Comparison of ENCODE assay signal across 17 mouse cellular contexts in the genomic region with DNA sequence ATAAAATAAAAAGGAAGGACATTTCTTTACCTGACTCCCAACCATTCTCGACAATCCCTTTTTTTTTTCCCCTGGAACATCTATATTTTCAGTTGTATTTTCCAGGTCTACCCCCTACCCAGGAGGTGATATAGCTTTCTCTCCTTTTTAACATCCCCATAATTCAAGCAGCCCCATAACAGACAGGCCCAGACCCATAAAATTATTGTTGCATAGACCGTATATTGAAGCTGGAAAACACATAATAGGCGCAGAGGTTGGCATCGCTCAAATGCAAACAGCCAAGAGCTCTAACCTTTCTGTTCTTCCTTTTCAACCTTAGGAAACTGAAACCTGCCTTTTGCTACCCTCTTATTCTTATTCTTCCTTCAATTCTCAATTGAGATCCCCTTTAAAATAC.
A peak's percentile ranks its signal among the peaks of the same experiment; 100 is the strongest.
DNase-seq lines count a peak whose midpoint lies in the region; ATAC-seq and TF ChIP-seq lines count a peak whose summit lies in the region.
"Had no signal": no experiment of that assay in that cellular context is flagged by ENCODE, and none has a peak within 500 bp of the region (broad histone marks: within the 10 kb centered on the region; RNA-seq: fewer than 3 reads in every experiment).

No protein-coding gene starts in this region.

- H3K4me1 ChIP-seq in hindbrain, embryonic 11.5 days (replicated peaks; ENCODE audit: control insufficient read depth, insufficient read depth, low read length) = no peaks in the 10 kb centered on the region
- peaks cover 31% of the 10 kb centered on the region for H3K4me1 ChIP-seq in midbrain, embryonic 12.5 days
- peaks cover 33% of the 10 kb centered on the region for H3K4me1 ChIP-seq in neural tube, embryonic 15.5 days
- H3K4me1 ChIP-seq in intestine, postnatal 0 days (replicated peaks; ENCODE audit: control insufficient read depth, insufficient read depth, low read length) = no peaks in the 10 kb centered on the region
- H3K4me1 ChIP-seq: heart, embryonic 12.5 days; liver, embryonic 15.5 days had no signal

- peak overlapping the region; percentile 63 for H3K27ac ChIP-seq in left cerebral cortex, adult 2 months
- H3K27ac ChIP-seq in hindbrain, embryonic 11.5 days (ENCODE audit: low read depth, low read length) = peak overlapping the region; percentile 84
- H3K27ac ChIP-seq in midbrain, embryonic 12.5 days (replicated peaks) = peak overlapping the region; percentile 87
- peak overlapping the region; percentile 88 for H3K27ac ChIP-seq in neural tube, embryonic 15.5 days (replicated peaks)
- no peak overlapping the region for H3K27ac ChIP-seq in intestine, postnatal 0 days (ENCODE audit: low read depth, low read length)
- H3K27ac ChIP-seq: limb, embryonic 12.5 days; liver, embryonic 15.5 days had no signal

- no peak overlapping the region for H3K4me2 ChIP-seq in hindbrain, embryonic 11.5 days (replicated peaks; ENCODE audit: low read depth, low read length)
- H3K4me2 ChIP-seq in midbrain, embryonic 12.5 days (replicated peaks) = peak overlapping the region; percentile 56
- peak overlapping the region; percentile 55 for H3K4me2 ChIP-seq in neural tube, embryonic 15.5 days
- H3K4me2 ChIP-seq in intestine, postnatal 0 days (replicated peaks; ENCODE audit: low read depth) = no peak overlapping the region
- H3K4me2 ChIP-seq: heart, embryonic 12.5 days; limb, embryonic 12.5 days; liver, embryonic 15.5 days had no signal

- intact Hi-C loops in left cerebral cortex, adult 2 months (cut with DNase I) = loop anchor here (5.0 kb wide), 2 partner anchors 64 to 209 kb away; a partner anchor contains a TSS
- intact Hi-C loops in left cerebral cortex, postnatal 25 days (cut with DNase I) = loop anchor here (5.0 to 10.0 kb wide), 2 partner anchors 64 to 212 kb away; a partner anchor contains a TSS

- peak; percentile 13; the same call in 1 of the 2 replicates for ATAC-seq in hindbrain, embryonic 11.5 days (ENCODE audit: low FRiP score)
- ATAC-seq in midbrain, embryonic 12.5 days (ENCODE audit: low FRiP score, low read depth) = peak; percentile 14; the same call in 1 of the 2 replicates
- ATAC-seq in neural tube, embryonic 15.5 days (ENCODE audit: low FRiP score) = peak; percentile 26
- no peak for ATAC-seq in intestine, postnatal 0 days
- ATAC-seq: Patski had no signal

- H3K36me3 ChIP-seq in hindbrain, embryonic 11.5 days (ENCODE audit: control insufficient read depth, insufficient read depth, low read length) = no peaks in the 10 kb centered on the region
- H3K36me3 ChIP-seq in midbrain, embryonic 12.5 days = peaks cover 4% of the 10 kb centered on the region
- H3K36me3 ChIP-seq in neural tube, embryonic 15.5 days = 0 out of 2 replicates have a peak, but pooled peaks cover 3% of the 10 kb centered on the region
- H3K36me3 ChIP-seq in intestine, postnatal 0 days (ENCODE audit: control insufficient read depth, insufficient read depth) = no peaks in the 10 kb centered on the region
- H3K36me3 ChIP-seq: heart, embryonic 12.5 days; limb, embryonic 12.5 days; liver, embryonic 15.5 days had no signal

- H3K9ac ChIP-seq in hindbrain, embryonic 11.5 days (ENCODE audit: low read depth, low read length) = no peak overlapping the region
- H3K9ac ChIP-seq in midbrain, embryonic 12.5 days (replicated peaks) = peak overlapping the region; percentile 41; the same call in 1 of the 2 replicates
- H3K9ac ChIP-seq in neural tube, embryonic 15.5 days (replicated peaks) = peak overlapping the region; percentile 49; the same call in 1 of the 2 replicates
- H3K9ac ChIP-seq in intestine, postnatal 0 days (ENCODE audit: low read depth, low read length) = no peak overlapping the region
- H3K9ac ChIP-seq: heart, embryonic 12.5 days; limb, embryonic 12.5 days; liver, embryonic 15.5 days had no signal

- no peaks in the 10 kb centered on the region for H3K9me3 ChIP-seq in hindbrain, embryonic 11.5 days (ENCODE audit: control insufficient read depth, low read length)
- H3K9me3 ChIP-seq in midbrain, embryonic 12.5 days = no peaks in the 10 kb centered on the region
- no peaks in the 10 kb centered on the region for H3K9me3 ChIP-seq in neural tube, embryonic 15.5 days (replicated peaks)
- no peaks in the 10 kb centered on the region for H3K9me3 ChIP-seq in intestine, postnatal 0 days (ENCODE audit: control insufficient read depth)
- H3K9me3 ChIP-seq: heart, embryonic 12.5 days; limb, embryonic 12.5 days; liver, embryonic 15.5 days had no signal

- no peak overlapping the region for H3K4me3 ChIP-seq in left cerebral cortex, adult 2 months
- H3K4me3 ChIP-seq in hindbrain, embryonic 11.5 days (ENCODE audit: low read depth, low read length) = no peak overlapping the region
- peak overlapping the region; percentile 41 for H3K4me3 ChIP-seq in midbrain, embryonic 12.5 days
- H3K4me3 ChIP-seq in neural tube, embryonic 15.5 days (replicated peaks) = peak overlapping the region; percentile 41
- H3K4me3 ChIP-seq in intestine, postnatal 0 days (ENCODE audit: low read depth, low read length) = no peak overlapping the region
- H3K4me3 ChIP-seq: heart, embryonic 12.5 days; limb, embryonic 12.5 days; liver, embryonic 15.5 days had no signal

- 82% methylated on average over 4 of the region's 4 CpGs for WGBS in hindbrain, embryonic 11.5 days
- WGBS in midbrain, embryonic 12.5 days = 65% methylated on average over 4 of the region's 4 CpGs
- 14% methylated on average over 4 of the region's 4 CpGs for WGBS in neural tube, embryonic 15.5 days
- WGBS in intestine, postnatal 0 days = 95% methylated on average over 4 of the region's 4 CpGs

- no peak for TF ChIP-seq CTCF in left cerebral cortex, adult 2 months (IDR thresholded peaks at IDR 0.05)
- TF ChIP-seq CTCF in intestine, postnatal 0 days (IDR thresholded peaks at IDR 0.05; ENCODE audit: low read depth) = no peak

- H3K27me3 ChIP-seq in hindbrain, embryonic 11.5 days (ENCODE audit: control insufficient read depth, insufficient read depth, low read length) = no peaks in the 10 kb centered on the region
- H3K27me3 ChIP-seq in midbrain, embryonic 12.5 days = no peaks in the 10 kb centered on the region
- no peaks in the 10 kb centered on the region for H3K27me3 ChIP-seq in neural tube, embryonic 15.5 days (replicated peaks)
- no peaks in the 10 kb centered on the region for H3K27me3 ChIP-seq in intestine, postnatal 0 days (replicated peaks; ENCODE audit: control insufficient read depth, insufficient read depth, low read length)
- H3K27me3 ChIP-seq: heart, embryonic 12.5 days; limb, embryonic 12.5 days; liver, embryonic 15.5 days; Patski had no signal

- no peak for DNase-seq in left cerebral cortex, adult 2 months (ENCODE audit: extremely low spot score in 1 of 2, low spot score in 2 of 2)
- DNase-seq in left cerebral cortex, postnatal 25 days (ENCODE audit: low spot score in 2 of 2) = no peak
- no peak for DNase-seq in hindbrain, embryonic 11.5 days (ENCODE audit: low spot score)
- no peak for DNase-seq in left cerebral cortex, adult 11 months (ENCODE audit: low spot score)
- DNase-seq in cerebellum, postnatal 14 days = no peak
- DNase-seq: gastrocnemius, postnatal 36 days; heart, postnatal 36 days; kidney, adult 11 months; kidney, postnatal 36 days; lung, postnatal 10 days had no signal

Comparison
In these comparisons a context has a peak if more than half of its experiments do, and no peak if none do; other contexts are left out.
1. H3K4me3 ChIP-seq: peak in midbrain, embryonic 12.5 days (single experiment) and neural tube, embryonic 15.5 days (single experiment); none in left cerebral cortex, adult 2 months (single experiment), hindbrain, embryonic 11.5 days (single experiment) and intestine, postnatal 0 days (single experiment).
2. H3K4me2 ChIP-seq: peak in midbrain, embryonic 12.5 days (single experiment) and neural tube, embryonic 15.5 days (single experiment); none in hindbrain, embryonic 11.5 days (single experiment) and intestine, postnatal 0 days (single experiment).
3. H3K9ac ChIP-seq: peak in midbrain, embryonic 12.5 days (single experiment) and neural tube, embryonic 15.5 days (single experiment); none in hindbrain, embryonic 11.5 days (single experiment) and intestine, postnatal 0 days (single experiment).